Mouse (Mus musculus): ENCODE data around the gene Tmem87b. TPM values are rescaled to one million over a fixed set of nuclear protein-coding genes. Genes with fewer than 3 reads are reported as not detected.

The Tmem87b gene
- polyA plus RNA-seq, 1 experiment from 2014 or later, result 9.5 TPM

GRCm38 (mm10) chr2:128902843-128903242 lies 84.9 kb downstream of the Tmem87b start:
- Histone ChIP-seq H3K9me3 (replicated peaks) (0 out of 2 replicates have a peak, but pooled peaks cover 4% of the 10 kb centered on the region), H3K4me2 (no peak overlapping the region), H3K4me3 (no peak overlapping the region), H3K27me3 (replicated peaks) (no peaks in the 10 kb centered on the region), H3K9ac (no peak overlapping the region), H3K27ac (no peak overlapping the region), H3K36me3 (no peaks in the 10 kb centered on the region), H3K4me1 (no peaks in the 10 kb centered on the region)
- WGBS (ENCODE audit: insufficient replicate concordance), result 71% methylated on average over 6 of the region's 6 CpGs
- no peak for ATAC-seq

- ATAC-seq, result no peak
Observed at GRCm38 (mm10) chr2:128903661-128904060, 85.7 kb downstream of the Tmem87b start.

More at GRCm38 (mm10) chr2:128903661-128904060, 85.7 kb downstream of the Tmem87b start:
- 63% methylated on average over 3 of the region's 3 CpGs for WGBS (ENCODE audit: insufficient replicate concordance)
- no peak overlapping the region for H3K27ac ChIP-seq
- no peaks in the 10 kb centered on the region for H3K4me1 ChIP-seq
- no peak overlapping the region for H3K4me3 ChIP-seq
- no peak overlapping the region for H3K4me2 ChIP-seq
- no peaks in the 10 kb centered on the region for H3K36me3 ChIP-seq
- 0 out of 2 replicates have a peak, but pooled peaks cover 4% of the 10 kb centered on the region for H3K9me3 ChIP-seq (replicated peaks)
- H3K9ac ChIP-seq, result no peak overlapping the region
- no peaks in the 10 kb centered on the region for H3K27me3 ChIP-seq (replicated peaks)

Other genes starting within 250 kb of the Tmem87b start
- gene Spdye4c, start 226.9 kb upstream of the Tmem87b start, polyA plus RNA-seq (2016; fragmentation: Nextera tagmentation; extraction: Ambion mirVana), result not detected in 2 replicates
- 53.1 and 53.7 TPM in 2 replicates for gene Anapc1, start 130.7 kb upstream of the Tmem87b start, polyA plus RNA-seq (2016; fragmentation: Nextera tagmentation; extraction: Ambion mirVana)
- 3.6 TPM in 2 replicates for gene Mertk, start 119.2 kb upstream of the Tmem87b start, polyA plus RNA-seq (2016; fragmentation: Nextera tagmentation; extraction: Ambion mirVana)
- 0.38 and 0.53 TPM in 2 replicates for gene Fbln7, start 44.9 kb downstream of the Tmem87b start, polyA plus RNA-seq (2016; fragmentation: Nextera tagmentation; extraction: Ambion mirVana)
- gene Zc3h8, start 126.0 kb downstream of the Tmem87b start, polyA plus RNA-seq (2016; fragmentation: Nextera tagmentation; extraction: Ambion mirVana), result 6.0 and 6.1 TPM in 2 replicates
- gene Zc3h6, start 149.3 kb downstream of the Tmem87b start, polyA plus RNA-seq (2016; fragmentation: Nextera tagmentation; extraction: Ambion mirVana), result 0.65 and 0.81 TPM in 2 replicates
- 5.8 and 6.8 TPM in 2 replicates for gene Gm10762, start 149.6 kb downstream of the Tmem87b start, polyA plus RNA-seq (2016; fragmentation: Nextera tagmentation; extraction: Ambion mirVana)
- 0.02 TPM in 1 of 2 replicates, not detected in the other for gene Vinac1, start 230.1 kb downstream of the Tmem87b start, polyA plus RNA-seq (2016; fragmentation: Nextera tagmentation; extraction: Ambion mirVana)
- 2.6 and 3.2 TPM in 2 replicates for gene Ttl, start 247.8 kb downstream of the Tmem87b start, polyA plus RNA-seq (2016; fragmentation: Nextera tagmentation; extraction: Ambion mirVana)

Measured in liver, embryonic 12.5 days (tissue).